Mouse (Mus musculus): ENCODE results near the gene Trhde. TPM values are rescaled to one million over a fixed set of nuclear protein-coding genes. Genes with fewer than 3 reads are reported as not detected.

Trhde gene
- polyA plus RNA-seq (2014; fragmentation: Illumina TruSeq; extraction: RNeasy Lipid Tissue Mini Kit (QIAGEN cat#74804)): 0.54 TPM

GRCm38 (mm10) chr10:114802161-114802651 lies at the start of gene Trhde:
Gene Trhde (minus strand): TSS chr10:114802307.

